Mouse (Mus musculus): Measurements from ENCODE around the gene Kif2c. TPM values are rescaled to one million over a fixed set of nuclear protein-coding genes. Genes with fewer than 3 reads are reported as not detected.

The Kif2c gene
- polyA plus RNA-seq, 1 experiment from 2014 or later, result 97.4 TPM

DNA sequence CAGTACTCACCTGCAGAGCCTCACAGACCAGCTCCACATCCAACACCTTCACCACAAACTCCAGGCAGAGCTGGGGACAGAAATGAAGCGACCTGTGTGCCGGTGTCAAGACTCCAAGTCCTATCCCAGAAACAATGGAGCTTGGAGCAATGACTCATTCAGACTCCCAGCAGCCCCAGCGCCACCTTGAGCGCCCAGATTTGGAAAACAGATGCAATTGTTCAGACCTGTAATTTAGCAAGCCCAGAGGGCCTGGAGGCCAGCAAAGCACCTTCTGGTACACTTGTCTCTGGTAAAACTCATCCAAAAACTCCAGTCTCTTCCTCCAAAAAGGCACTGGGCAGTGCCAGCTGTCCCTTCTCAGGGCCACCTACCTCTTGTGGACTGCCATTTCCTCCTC is 60.2 kb downstream of the Kif2c start:
- WGBS, result 71% methylated on average over 4 of the region's 4 CpGs
- Histone ChIP-seq H3K4me2 (no peak overlapping the region), H3K9ac (no peak overlapping the region), H3K4me3 (replicated peaks) (no peak overlapping the region), H3K4me1 (peaks cover 36% of the 10 kb centered on the region), H3K27me3 (no peaks in the 10 kb centered on the region), H3K36me3 (replicated peaks) (no peaks in the 10 kb centered on the region), H3K27ac (no peak overlapping the region), H3K9me3 (no peaks in the 10 kb centered on the region)
- ATAC-seq (ENCODE audit: low FRiP score), result no peak

DNA sequence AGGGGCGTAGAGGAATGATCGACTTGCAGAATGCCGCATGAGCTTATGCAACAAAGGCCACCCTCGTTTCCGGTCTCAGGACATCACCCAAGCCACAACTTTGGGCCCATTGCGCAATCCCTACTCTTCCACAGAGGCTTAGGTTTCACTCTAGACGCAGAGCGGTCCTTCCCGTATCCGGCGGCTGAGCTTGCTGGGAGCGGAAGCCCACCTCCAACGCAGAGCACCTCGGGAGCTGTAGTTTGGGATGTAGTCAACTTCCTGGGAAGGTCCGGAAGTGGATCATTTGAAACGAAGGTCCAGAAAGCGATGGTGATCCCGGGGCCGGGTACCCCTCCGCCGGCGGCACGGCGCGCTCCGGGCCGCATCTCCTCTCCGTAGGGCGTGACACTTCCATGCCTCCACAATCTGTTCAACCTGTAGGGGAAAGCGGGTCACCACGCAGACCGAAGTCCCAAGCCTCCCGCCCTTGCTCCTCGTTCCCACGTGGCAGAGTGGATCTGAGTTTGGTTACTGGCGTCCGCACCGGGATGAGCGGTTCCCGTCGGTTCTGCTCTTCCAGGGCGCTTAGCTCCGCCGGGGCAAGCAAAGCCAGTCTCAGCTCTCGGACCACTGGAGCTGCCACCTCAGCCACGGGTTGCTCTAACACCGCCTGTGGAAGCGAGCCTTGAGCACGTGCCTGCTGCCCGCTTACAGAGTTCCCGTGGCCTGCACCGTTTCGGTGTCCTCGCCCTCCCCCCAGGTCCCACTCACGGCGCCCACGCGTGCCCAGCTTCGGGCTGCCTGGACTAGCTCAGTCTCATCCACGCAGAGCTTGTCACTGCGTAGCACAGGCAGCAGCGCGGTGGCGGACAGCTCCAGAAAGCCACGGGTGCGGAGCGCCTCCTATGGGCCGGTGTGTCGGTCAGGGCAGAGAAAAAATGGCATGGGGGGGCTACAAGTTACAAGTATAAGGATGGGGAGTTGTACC is 61.7 kb downstream of the Kif2c start:
- under 1% methylated on average over 69 of the region's 69 CpGs for WGBS

DNA sequence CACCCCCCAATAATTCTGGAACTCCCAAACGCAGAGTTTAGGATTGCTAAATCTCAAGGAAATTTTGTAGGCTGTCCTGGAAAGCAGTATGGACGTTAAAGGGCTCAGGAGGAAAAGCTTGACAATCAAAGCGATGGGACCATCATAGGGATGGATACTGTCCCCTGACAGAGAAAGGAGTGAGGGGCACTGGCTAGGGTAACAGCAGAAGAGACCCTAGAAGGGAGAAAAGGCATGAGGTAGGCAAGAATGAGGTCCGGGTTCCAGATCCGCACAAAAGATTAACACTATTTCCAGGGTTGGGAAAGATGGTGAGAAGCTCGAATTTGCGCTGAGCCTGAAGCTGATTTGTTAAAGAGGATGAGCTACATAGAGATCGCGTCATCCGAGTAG is 62.4 kb downstream of the Kif2c start:
- H3K4me2 ChIP-seq, result peak overlapping the region; percentile 99
- WGBS, result 7% methylated on average over 10 of the region's 10 CpGs
- peak overlapping the region; percentile 68 for H3K4me3 ChIP-seq (replicated peaks)
- peak; percentile 21; the same call in 1 of the 2 replicates for ATAC-seq (ENCODE audit: low FRiP score)
- no peaks in the 10 kb centered on the region for H3K36me3 ChIP-seq (replicated peaks)
- H3K27me3 ChIP-seq, result no peaks in the 10 kb centered on the region
- H3K27ac ChIP-seq, result peak overlapping the region; percentile 89
- no peaks in the 10 kb centered on the region for H3K9me3 ChIP-seq
- peaks cover 19% of the 10 kb centered on the region for H3K4me1 ChIP-seq
- H3K9ac ChIP-seq, result peak overlapping the region; percentile 70

More for the DNA sequence above, 61.7 kb downstream of the Kif2c start:
- Histone ChIP-seq H3K9me3 (no peaks in the 10 kb centered on the region), H3K4me2 (peak overlapping the region; percentile 99), H3K9ac (peak overlapping the region; percentile 70), H3K4me1 (peaks cover 25% of the 10 kb centered on the region), H3K4me3 (replicated peaks) (peak overlapping the region; percentile 68), H3K36me3 (replicated peaks) (no peaks in the 10 kb centered on the region), H3K27me3 (no peaks in the 10 kb centered on the region), H3K27ac (peak overlapping the region; percentile 89)
- peak; percentile 94 for ATAC-seq (ENCODE audit: low FRiP score)

DNA sequence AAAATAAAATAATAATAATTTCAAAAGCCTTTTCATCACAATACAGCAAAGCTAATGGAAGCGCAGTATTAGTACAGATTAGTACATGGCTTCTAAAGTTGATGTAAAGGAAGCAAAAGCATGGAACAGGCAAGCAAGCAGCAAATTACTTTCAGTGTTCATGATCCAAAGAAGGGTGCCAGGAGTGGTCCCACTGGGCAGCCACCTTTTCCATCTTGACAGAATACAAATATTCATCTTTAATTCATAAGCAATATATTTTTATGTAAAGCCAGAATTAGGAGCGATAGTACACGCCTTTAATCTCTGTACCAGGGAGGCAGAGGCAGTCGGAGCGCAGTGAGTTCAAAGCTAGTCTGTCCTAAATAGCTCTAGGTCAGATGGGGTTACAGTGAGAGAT is 62.8 kb downstream of the Kif2c start:
- Histone ChIP-seq H3K9me3 (no peaks in the 10 kb centered on the region), H3K27ac (peak overlapping the region; percentile 89), H3K27me3 (no peaks in the 10 kb centered on the region), H3K36me3 (replicated peaks) (no peaks in the 10 kb centered on the region), H3K4me3 (replicated peaks) (peak overlapping the region; percentile 68), H3K4me1 (peaks cover 14% of the 10 kb centered on the region), H3K4me2 (peak overlapping the region; percentile 99), H3K9ac (peak overlapping the region; percentile 70)
- WGBS, result 79% methylated on average over 5 of the region's 5 CpGs
- ATAC-seq (ENCODE audit: low FRiP score), result no peak

DNA sequence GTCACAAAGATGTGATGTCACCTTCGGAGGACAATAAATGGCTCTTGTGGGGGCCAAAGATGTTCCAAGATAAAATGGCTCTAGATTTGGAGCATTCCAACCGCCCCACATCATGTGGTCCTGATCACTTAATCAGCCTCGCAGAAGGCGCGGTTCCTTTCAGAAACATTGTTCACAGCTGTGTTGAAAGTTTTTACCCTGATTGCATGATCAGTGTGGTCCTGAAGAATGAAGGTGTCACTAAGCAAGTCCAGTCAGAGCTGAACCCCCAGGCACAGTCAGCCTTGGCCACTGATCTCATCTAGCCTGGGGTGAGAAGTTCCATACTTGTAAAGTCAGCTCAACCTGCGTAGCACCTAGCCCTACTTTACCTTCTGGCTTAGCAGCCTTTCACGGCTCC is 64.5 kb downstream of the Kif2c start:
- Histone ChIP-seq H3K27me3 (no peaks in the 10 kb centered on the region), H3K27ac (no peak overlapping the region), H3K9ac (no peak overlapping the region), H3K9me3 (no peaks in the 10 kb centered on the region), H3K4me2 (no peak overlapping the region), H3K4me1 (peaks cover 13% of the 10 kb centered on the region), H3K36me3 (replicated peaks) (0 out of 2 replicates have a peak, but pooled peaks cover 2% of the 10 kb centered on the region), H3K4me3 (replicated peaks) (no peak overlapping the region)
- 97% methylated on average over 7 of the region's 7 CpGs for WGBS
- no peak for ATAC-seq (ENCODE audit: low FRiP score)

DNA sequence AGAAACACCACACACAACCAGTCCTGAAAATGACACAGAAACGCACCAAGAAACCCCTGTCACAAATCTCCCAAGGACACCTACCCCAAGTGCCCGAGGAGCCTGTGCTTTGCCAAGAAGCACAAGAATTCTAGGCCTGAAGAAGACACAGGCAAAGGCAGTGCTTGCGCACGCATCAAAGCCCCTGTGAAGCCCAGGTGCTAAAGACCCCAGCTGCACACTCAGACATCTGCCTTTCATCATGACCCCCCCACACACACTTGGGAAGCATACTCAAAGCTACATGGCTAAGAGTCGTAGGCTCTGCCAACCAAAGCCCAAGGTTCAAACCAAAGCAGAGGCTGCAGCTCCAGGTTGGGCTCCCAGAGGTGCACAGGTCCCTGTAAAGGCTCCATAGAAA is 66.8 kb downstream of the Kif2c start:
- H3K36me3 ChIP-seq (replicated peaks), result peaks cover 13% of the 10 kb centered on the region
- WGBS, result 85% methylated on average over 5 of the region's 5 CpGs
- no peak for ATAC-seq (ENCODE audit: low FRiP score)

DNA sequence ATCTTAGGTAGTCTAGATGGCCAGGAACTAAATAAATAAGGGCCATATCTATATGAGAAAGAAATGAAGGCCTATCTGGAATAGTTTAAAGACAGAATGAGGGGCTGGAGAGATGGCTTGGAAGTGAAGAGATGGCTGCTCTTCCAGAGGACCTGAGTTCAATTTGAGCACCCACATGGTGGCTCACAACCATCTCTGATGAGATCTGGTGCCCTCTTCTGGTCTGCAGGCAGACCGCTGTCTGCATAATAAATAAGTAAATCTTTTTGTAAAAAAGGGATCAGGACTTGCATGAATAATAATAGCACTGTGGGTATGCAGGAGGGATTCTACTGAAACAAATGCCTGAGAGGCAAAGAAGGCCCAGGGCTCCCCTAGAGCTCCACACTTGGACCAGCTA is 69.2 kb downstream of the Kif2c start:
- Histone ChIP-seq H3K9ac (no peak overlapping the region), H3K4me2 (no peak overlapping the region), H3K36me3 (replicated peaks) (peaks cover 37% of the 10 kb centered on the region), H3K4me3 (replicated peaks) (no peak overlapping the region), H3K9me3 (no peaks in the 10 kb centered on the region), H3K27ac (no peak overlapping the region), H3K4me1 (no peaks in the 10 kb centered on the region), H3K27me3 (no peaks in the 10 kb centered on the region)
- 75% methylated on average over 1 of the region's 1 CpGs for WGBS
- ATAC-seq (ENCODE audit: low FRiP score), result no peak

More for the DNA sequence above, 66.8 kb downstream of the Kif2c start:
- H3K9ac ChIP-seq, result no peak overlapping the region
- H3K9me3 ChIP-seq, result no peaks in the 10 kb centered on the region
- peaks cover 6% of the 10 kb centered on the region for H3K4me1 ChIP-seq
- no peak overlapping the region for H3K4me3 ChIP-seq (replicated peaks)
- no peak overlapping the region for H3K4me2 ChIP-seq
- H3K27ac ChIP-seq, result no peak overlapping the region
- no peaks in the 10 kb centered on the region for H3K27me3 ChIP-seq

DNA sequence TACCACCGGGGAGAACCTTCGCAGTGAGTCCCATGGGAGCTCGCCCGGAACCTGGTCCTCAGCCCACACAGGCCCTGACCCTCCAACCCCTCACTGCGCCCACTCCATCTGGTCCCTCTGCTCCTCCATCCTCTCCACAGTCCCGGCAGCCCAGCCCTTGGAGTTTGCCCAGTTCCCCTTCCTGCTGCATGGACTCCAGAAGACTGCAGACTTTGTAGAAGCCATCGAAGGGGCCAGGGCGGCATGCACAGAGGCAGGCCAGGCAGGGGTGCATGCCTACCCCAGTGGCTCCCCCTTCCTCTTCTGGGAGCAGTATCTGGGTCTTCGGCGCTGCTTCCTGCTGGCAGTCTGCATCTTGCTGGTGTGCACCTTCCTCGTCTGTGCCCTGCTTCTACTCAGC is 71.5 kb downstream of the Kif2c start:
- H3K4me3 ChIP-seq (replicated peaks), result no peak overlapping the region
- H3K9me3 ChIP-seq, result no peaks in the 10 kb centered on the region
- WGBS, result 95% methylated on average over 11 of the region's 11 CpGs
- no peak for ATAC-seq (ENCODE audit: low FRiP score)
- H3K4me2 ChIP-seq, result no peak overlapping the region
- no peak overlapping the region for H3K27ac ChIP-seq
- H3K9ac ChIP-seq, result no peak overlapping the region
- H3K36me3 ChIP-seq (replicated peaks), result peaks cover 44% of the 10 kb centered on the region
- H3K27me3 ChIP-seq, result no peaks in the 10 kb centered on the region
- H3K4me1 ChIP-seq, result no peaks in the 10 kb centered on the region

DNA sequence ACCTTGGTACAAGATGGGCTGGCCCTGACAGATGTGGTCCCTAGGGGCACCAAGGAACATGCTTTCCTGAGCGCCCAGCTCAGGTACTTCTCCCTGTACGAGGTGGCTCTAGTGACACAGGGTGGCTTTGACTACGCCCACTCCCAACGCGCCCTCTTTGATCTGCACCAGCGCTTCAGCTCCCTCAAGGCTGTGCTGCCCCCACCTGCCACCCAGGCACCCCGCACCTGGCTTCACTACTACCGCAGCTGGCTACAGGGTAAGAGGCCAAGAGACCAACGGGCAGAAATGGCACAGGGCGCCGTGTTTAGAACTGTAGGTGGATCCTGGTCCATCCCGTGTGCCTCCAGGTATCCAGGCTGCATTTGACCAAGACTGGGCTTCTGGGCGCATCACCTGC is 72.2 kb downstream of the Kif2c start:
- no peak overlapping the region for H3K27ac ChIP-seq
- no peaks in the 10 kb centered on the region for H3K4me1 ChIP-seq
- no peak overlapping the region for H3K4me3 ChIP-seq (replicated peaks)
- no peaks in the 10 kb centered on the region for H3K27me3 ChIP-seq
- WGBS, result 92% methylated on average over 13 of the region's 13 CpGs
- H3K9me3 ChIP-seq, result no peaks in the 10 kb centered on the region
- no peak overlapping the region for H3K9ac ChIP-seq
- ATAC-seq (ENCODE audit: low FRiP score), result no peak
- peaks cover 46% of the 10 kb centered on the region for H3K36me3 ChIP-seq (replicated peaks)
- no peak overlapping the region for H3K4me2 ChIP-seq

Small RNA genes lying within 50 kb of the gene (microRNA-seq; reads per million reads assigned to microRNA genes)
- gene Gm22398, result not detected

Other genes starting within 250 kb of the Kif2c start
- 76.0 and 78.0 TPM in 2 replicates for gene Urod, start 188.2 kb downstream of the Kif2c start, polyA plus RNA-seq (2016; fragmentation: Nextera tagmentation; extraction: Ambion mirVana)
- gene Hectd3, start 187.3 kb downstream of the Kif2c start, polyA plus RNA-seq (2016; fragmentation: Nextera tagmentation; extraction: Ambion mirVana), result 17.1 and 21.2 TPM in 2 replicates
- 41.0 and 44.1 TPM in 2 replicates for gene Eif2b3, start 163.2 kb downstream of the Kif2c start, polyA plus RNA-seq (2016; fragmentation: Nextera tagmentation; extraction: Ambion mirVana)
- 5.9 and 6.7 TPM in 2 replicates for gene Ptch2, start 86.6 kb downstream of the Kif2c start, polyA plus RNA-seq (2016; fragmentation: Nextera tagmentation; extraction: Ambion mirVana)
- 3.2 and 5.2 TPM in 2 replicates for gene Btbd19, start 56.9 kb downstream of the Kif2c start, polyA plus RNA-seq (2016; fragmentation: Nextera tagmentation; extraction: Ambion mirVana)
- not detected in 2 replicates for gene Tctex1d4, start 55.8 kb downstream of the Kif2c start, polyA plus RNA-seq (2016; fragmentation: Nextera tagmentation; extraction: Ambion mirVana)
- gene Plk3, start 48.7 kb downstream of the Kif2c start, polyA plus RNA-seq (2016; fragmentation: Nextera tagmentation; extraction: Ambion mirVana), result 17.7 and 23.1 TPM in 2 replicates
- gene Rps8, start 26.4 kb downstream of the Kif2c start, polyA plus RNA-seq (2016; fragmentation: Nextera tagmentation; extraction: Ambion mirVana), result 668 and 669 TPM in 2 replicates
- 7.8 and 8.4 TPM in 2 replicates for gene Tmem53, start 69.3 kb upstream of the Kif2c start, polyA plus RNA-seq (2016; fragmentation: Nextera tagmentation; extraction: Ambion mirVana)
- 0.23 and 0.33 TPM in 2 replicates for gene Armh1, start 69.5 kb upstream of the Kif2c start, polyA plus RNA-seq (2016; fragmentation: Nextera tagmentation; extraction: Ambion mirVana)

Measured in forebrain, embryonic 12.5 days (tissue).